Mouse (Mus musculus): Measurements from ENCODE around the gene Cops6. TPM values are rescaled to one million over a fixed set of nuclear protein-coding genes. Genes with fewer than 3 reads are reported as not detected.

Gene Cops6
- polyA plus RNA-seq, 1 experiment from 2014 or later, result 293 TPM

DNA sequence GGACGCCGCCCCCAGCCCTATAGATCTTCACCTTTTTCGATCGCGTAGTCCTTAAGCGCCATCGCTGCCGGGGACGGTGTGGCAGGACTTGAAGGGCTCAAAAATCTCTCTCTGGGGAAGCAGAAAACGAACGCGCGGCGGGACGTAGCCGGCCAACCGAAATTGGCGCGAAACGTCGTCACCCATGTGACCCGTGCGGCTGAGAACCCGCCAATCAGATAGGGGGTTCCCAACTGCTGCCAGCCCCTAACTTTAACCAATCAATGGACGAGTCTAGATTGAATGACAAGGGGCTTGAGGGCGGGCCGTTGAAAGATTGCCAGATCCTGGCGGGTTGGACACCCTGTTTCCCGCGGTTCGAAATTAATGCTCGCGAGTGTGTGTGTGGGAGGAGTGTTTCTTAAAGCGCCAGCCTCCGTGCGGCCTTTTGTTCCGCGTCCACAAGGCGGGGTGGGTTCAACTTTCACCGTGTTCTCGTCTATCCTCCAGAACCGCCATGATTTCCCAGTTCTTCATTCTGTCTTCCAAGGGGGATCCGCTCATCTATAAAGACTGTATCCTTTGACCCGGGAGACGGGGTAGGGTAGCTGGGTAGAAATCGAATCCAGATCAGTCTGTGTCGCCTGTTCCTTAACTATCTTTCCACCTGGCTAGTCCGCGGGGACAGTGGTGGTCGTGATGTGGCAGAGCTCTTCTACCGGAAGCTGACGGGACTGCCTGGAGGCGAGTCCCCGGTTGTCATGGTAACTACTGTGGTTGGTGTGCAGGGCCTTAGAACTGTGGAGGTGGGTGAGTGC lies 11.0 kb downstream of the Cops6 start, which contains the start of the genes Ap4m1 and Mcm7:
Ap4m1 (plus strand) TSS at position 308 of the 797 bp plus-strand sequence.
Mcm7 (minus strand) TSS at position 728 of the 797 bp plus-strand sequence.
- no peaks in the 10 kb centered on the region for H3K27me3 ChIP-seq (ENCODE audit: control insufficient read depth, insufficient read depth, low read length)
- peak within 1 kb of the TSS; percentile 81 for H3K4me3 ChIP-seq (ENCODE audit: low read depth, low read length)
- ATAC-seq (ENCODE audit: low FRiP score) (peak; percentile 93), DNase-seq (ENCODE audit: low spot score, missing footprints) (peak; percentile 98)
- H3K4me2 ChIP-seq, result peak within 1 kb of the TSS; percentile 78
- no peaks in the 10 kb centered on the region for H3K9me3 ChIP-seq (ENCODE audit: control insufficient read depth, low read length)
- peak within 1 kb of the TSS; percentile 93 for H3K27ac ChIP-seq (ENCODE audit: low read depth, low read length)
- H3K9ac ChIP-seq (ENCODE audit: low read length), result peak within 1 kb of the TSS; percentile 91
- peaks cover 12% of the 10 kb centered on the region for H3K4me1 ChIP-seq (ENCODE audit: control insufficient read depth, insufficient read depth, low read length)
- peaks cover 20% of the 10 kb centered on the region for H3K36me3 ChIP-seq (ENCODE audit: control insufficient read depth, insufficient read depth, low read length)
- under 1% methylated on average over 54 of the region's 54 CpGs for WGBS

DNA sequence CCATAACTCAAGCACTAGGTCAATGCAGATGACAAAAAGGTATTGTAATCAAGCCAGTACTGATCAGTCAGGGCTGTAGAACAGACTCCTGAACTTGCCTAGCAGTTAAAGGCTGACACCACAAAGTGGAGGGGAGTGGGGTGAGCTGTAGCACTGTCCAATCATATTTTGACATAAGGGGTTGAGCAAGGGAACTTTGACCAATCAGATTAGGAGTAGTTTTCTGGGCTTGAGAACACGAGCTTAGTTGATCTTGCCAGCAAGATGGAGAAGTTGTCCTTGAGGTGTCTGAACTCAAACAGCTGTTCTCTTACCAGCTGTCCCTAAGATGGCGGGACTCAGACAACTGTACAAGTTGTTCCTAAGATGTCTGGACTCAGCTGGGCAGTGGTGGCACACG lies 12.3 kb downstream of the Cops6 start:
- no peak for DNase-seq (ENCODE audit: low spot score, missing footprints)
- H3K27me3 ChIP-seq (ENCODE audit: control insufficient read depth, insufficient read depth, low read length), result no peaks in the 10 kb centered on the region
- no peaks in the 10 kb centered on the region for H3K9me3 ChIP-seq (ENCODE audit: control insufficient read depth, low read length)
- no peak overlapping the region for H3K9ac ChIP-seq (ENCODE audit: low read length)
- WGBS, result 92% methylated on average over 3 of the region's 3 CpGs
- H3K4me3 ChIP-seq (ENCODE audit: low read depth, low read length), result no peak overlapping the region
- H3K36me3 ChIP-seq (ENCODE audit: control insufficient read depth, insufficient read depth, low read length), result peaks cover 13% of the 10 kb centered on the region
- peaks cover 12% of the 10 kb centered on the region for H3K4me1 ChIP-seq (ENCODE audit: control insufficient read depth, insufficient read depth, low read length)
- H3K27ac ChIP-seq (ENCODE audit: low read depth, low read length), result no peak overlapping the region
- H3K4me2 ChIP-seq, result no peak overlapping the region
- ATAC-seq (ENCODE audit: low FRiP score), result no peak

GRCm38 (mm10) chr5:138186950-138187638 lies 26.2 kb downstream of the Cops6 start, which contains the start of the genes Taf6 and Cnpy4:
Gene Taf6 (minus strand): TSS chr5:138187451.
Gene Cnpy4 (plus strand): TSS chr5:138187485.
- H3K27me3 ChIP-seq (ENCODE audit: control insufficient read depth, insufficient read depth, low read length), result no peaks in the 10 kb centered on the region
- H3K9me3 ChIP-seq (ENCODE audit: control insufficient read depth, low read length), result no peaks in the 10 kb centered on the region
- ATAC-seq (ENCODE audit: low FRiP score) (peak; percentile 83), DNase-seq (ENCODE audit: low spot score, missing footprints) (peak; percentile 98)
- peak within 1 kb of the TSS; percentile 74 for H3K4me2 ChIP-seq
- H3K36me3 ChIP-seq (ENCODE audit: control insufficient read depth, insufficient read depth, low read length), result peaks cover 9% of the 10 kb centered on the region
- peak within 1 kb of the TSS; percentile 25; the same call in 1 of the 2 replicates for H3K27ac ChIP-seq (ENCODE audit: low read depth, low read length)
- H3K9ac ChIP-seq (ENCODE audit: low read length), result peak within 1 kb of the TSS; percentile 93
- peak within 1 kb of the TSS; percentile 80 for H3K4me3 ChIP-seq (ENCODE audit: low read depth, low read length)
- peaks cover 12% of the 10 kb centered on the region for H3K4me1 ChIP-seq (ENCODE audit: control insufficient read depth, insufficient read depth, low read length)
- WGBS, result under 1% methylated on average over 31 of the region's 31 CpGs

- 1% methylated on average over 10 of the region's 10 CpGs for WGBS
- Histone ChIP-seq H3K9me3 (ENCODE audit: control insufficient read depth, low read length) (no peaks in the 10 kb centered on the region), H3K27ac (ENCODE audit: low read depth, low read length) (no peak overlapping the region), H3K36me3 (ENCODE audit: control insufficient read depth, insufficient read depth, low read length) (peaks cover 10% of the 10 kb centered on the region), H3K27me3 (ENCODE audit: control insufficient read depth, insufficient read depth, low read length) (no peaks in the 10 kb centered on the region), H3K9ac (ENCODE audit: low read length) (peak overlapping the region; percentile 86), H3K4me3 (ENCODE audit: low read depth, low read length) (peak overlapping the region; percentile 80), H3K4me2 (peak overlapping the region; percentile 74), H3K4me1 (ENCODE audit: control insufficient read depth, insufficient read depth, low read length) (peaks cover 12% of the 10 kb centered on the region)
- peak; percentile 98 for DNase-seq (ENCODE audit: low spot score, missing footprints)
- peak; percentile 83 for ATAC-seq (ENCODE audit: low FRiP score)
Measured at GRCm38 (mm10) chr5:138187661-138188306, 26.9 kb downstream of the Cops6 start.

DNA sequence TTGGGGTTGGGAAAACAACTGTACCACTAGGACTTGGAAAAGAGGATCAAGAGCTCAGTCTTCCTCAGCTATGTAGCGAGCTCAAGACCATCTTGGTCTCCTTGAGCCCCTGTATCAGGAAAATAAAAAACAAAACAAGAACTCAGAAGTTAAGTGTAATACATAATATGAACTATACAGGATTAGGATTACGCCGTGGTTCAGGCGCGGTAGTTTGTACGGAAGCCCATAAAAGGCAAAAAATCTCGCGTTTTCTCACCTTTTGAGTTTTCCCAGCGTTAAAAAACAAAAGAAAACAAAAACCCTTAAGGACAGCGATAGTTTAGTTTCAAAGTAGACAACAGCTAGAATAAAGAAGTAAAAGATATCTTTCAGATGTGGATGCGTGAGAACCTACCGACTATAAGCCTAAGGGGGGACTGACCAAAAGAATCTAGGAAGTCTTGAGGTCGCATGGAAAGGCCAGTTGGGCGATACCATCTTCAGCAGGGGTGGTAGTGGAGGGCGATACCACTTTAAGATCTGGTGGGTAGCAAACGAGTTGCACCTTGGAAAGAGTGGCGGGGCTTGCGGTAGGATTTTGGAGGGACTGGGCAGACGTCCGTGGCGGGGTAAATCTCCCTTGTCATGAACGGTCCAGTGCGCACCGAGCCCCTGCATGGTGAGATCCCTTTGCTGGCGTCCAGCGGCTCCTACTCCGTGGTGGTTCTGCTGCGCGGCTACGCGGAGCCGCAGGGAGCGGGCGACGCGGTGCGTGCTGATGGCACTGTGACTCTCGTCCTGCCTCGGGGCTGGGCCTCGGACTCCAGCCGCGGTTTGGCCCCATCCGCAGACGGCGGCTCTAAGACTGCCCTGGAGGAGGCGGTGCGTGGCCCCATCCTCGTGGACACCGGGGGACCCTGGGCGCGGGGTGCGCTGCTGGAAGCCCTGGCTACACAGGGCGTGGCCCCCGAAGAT lies 33.2 kb downstream of the Cops6 start, which contains the start of gene Mblac1:
Mblac1 (plus strand) TSS at position 544 of the 957 bp plus-strand sequence.
- Histone ChIP-seq H3K36me3 (ENCODE audit: control insufficient read depth, insufficient read depth, low read length) (peaks cover 5% of the 10 kb centered on the region; the same call in 1 of the 2 replicates), H3K9ac (ENCODE audit: low read length) (peak within 1 kb of the TSS; percentile 91), H3K4me1 (ENCODE audit: control insufficient read depth, insufficient read depth, low read length) (0 out of 2 replicates have a peak, but pooled peaks cover 4% of the 10 kb centered on the region), H3K4me2 (peak within 1 kb of the TSS; percentile 99), H3K9me3 (ENCODE audit: control insufficient read depth, low read length) (no peaks in the 10 kb centered on the region), H3K27me3 (ENCODE audit: control insufficient read depth, insufficient read depth, low read length) (no peaks in the 10 kb centered on the region), H3K4me3 (ENCODE audit: low read depth, low read length) (peak within 1 kb of the TSS; percentile 69), H3K27ac (ENCODE audit: low read depth, low read length) (peak within 1 kb of the TSS; percentile 57)
- DNase-seq (ENCODE audit: low spot score, missing footprints) (peak; percentile 99), ATAC-seq (ENCODE audit: low FRiP score) (peak; percentile 86)
- 9% methylated on average over 40 of the region's 54 CpGs for WGBS

DNA sequence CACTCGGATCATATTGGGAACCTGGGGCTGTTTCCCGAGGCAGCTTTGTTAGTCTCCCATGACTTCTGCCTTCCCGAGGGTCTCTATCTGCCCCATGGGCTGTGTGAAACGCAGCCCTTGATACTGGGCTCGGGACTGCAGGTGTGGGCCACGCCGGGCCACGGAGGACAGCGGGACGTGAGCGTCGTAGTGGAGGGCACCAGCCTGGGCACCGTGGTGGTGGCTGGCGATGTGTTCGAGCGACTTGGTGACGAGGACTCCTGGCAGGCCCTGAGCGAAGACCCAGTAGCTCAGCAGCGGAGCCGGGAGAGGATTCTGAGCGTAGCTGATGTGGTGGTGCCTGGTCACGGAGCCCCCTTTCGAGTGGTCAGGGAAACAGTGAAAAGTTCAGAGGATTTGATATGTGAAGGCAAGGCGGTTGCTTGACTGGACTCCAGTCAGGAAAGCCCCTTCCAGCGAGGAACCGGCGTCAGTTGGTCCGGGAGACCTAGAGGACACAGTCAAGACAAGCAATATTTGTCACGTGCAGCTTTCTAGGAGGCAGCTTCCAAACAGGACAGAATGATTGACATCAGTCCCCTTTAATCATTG lies 34.0 kb downstream of the Cops6 start:
- Histone ChIP-seq H3K9ac (ENCODE audit: low read length) (peak overlapping the region; percentile 91), H3K9me3 (ENCODE audit: control insufficient read depth, low read length) (no peaks in the 10 kb centered on the region), H3K4me1 (ENCODE audit: control insufficient read depth, insufficient read depth, low read length) (0 out of 2 replicates have a peak, but pooled peaks cover 4% of the 10 kb centered on the region), H3K4me3 (ENCODE audit: low read depth, low read length) (peak overlapping the region; percentile 69), H3K27ac (ENCODE audit: low read depth, low read length) (peak overlapping the region; percentile 57), H3K4me2 (peak overlapping the region; percentile 99), H3K36me3 (ENCODE audit: control insufficient read depth, insufficient read depth, low read length) (peaks cover 5% of the 10 kb centered on the region; the same call in 1 of the 2 replicates), H3K27me3 (ENCODE audit: control insufficient read depth, insufficient read depth, low read length) (no peaks in the 10 kb centered on the region)
- ATAC-seq (ENCODE audit: low FRiP score), result peak; percentile 73
- WGBS, result 3% methylated on average over 29 of the region's 29 CpGs
- DNase-seq (ENCODE audit: low spot score, missing footprints), result peak; percentile 95

DNA sequence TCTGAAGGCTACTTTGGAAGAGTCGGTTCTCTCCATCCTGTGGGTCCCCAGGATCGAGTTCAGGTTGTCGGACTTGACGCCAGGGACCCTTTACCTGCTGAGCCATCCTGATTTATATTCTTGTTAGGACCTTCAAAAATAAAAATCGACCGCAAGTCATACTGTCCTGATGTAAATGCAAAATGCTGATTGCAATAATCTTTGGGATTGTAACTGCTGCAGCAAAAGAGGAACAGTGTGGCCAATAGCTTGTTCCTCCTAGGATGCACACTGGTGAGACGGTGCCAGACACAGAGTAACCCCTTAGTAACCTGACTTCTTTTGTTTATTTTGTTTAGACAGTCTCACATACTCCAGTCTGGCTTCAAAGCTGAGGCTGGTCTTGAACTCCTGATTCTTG lies 34.6 kb downstream of the Cops6 start:
- H3K9me3 ChIP-seq (ENCODE audit: control insufficient read depth, low read length), result no peaks in the 10 kb centered on the region
- H3K27me3 ChIP-seq (ENCODE audit: control insufficient read depth, insufficient read depth, low read length), result no peaks in the 10 kb centered on the region
- ATAC-seq (ENCODE audit: low FRiP score) (no peak), DNase-seq (ENCODE audit: low spot score, missing footprints) (no peak)
- H3K4me2 ChIP-seq, result peak overlapping the region; percentile 99
- no peak overlapping the region for H3K27ac ChIP-seq (ENCODE audit: low read depth, low read length)
- peak overlapping the region; percentile 91; the same call in 1 of the 2 replicates for H3K9ac ChIP-seq (ENCODE audit: low read length)
- H3K36me3 ChIP-seq (ENCODE audit: control insufficient read depth, insufficient read depth, low read length), result peaks cover 5% of the 10 kb centered on the region; the same call in 1 of the 2 replicates
- H3K4me3 ChIP-seq (ENCODE audit: low read depth, low read length), result no peak overlapping the region
- H3K4me1 ChIP-seq (ENCODE audit: control insufficient read depth, insufficient read depth, low read length), result 0 out of 2 replicates have a peak, but pooled peaks cover 4% of the 10 kb centered on the region
- WGBS, result 87% methylated on average over 7 of the region's 7 CpGs
